Mouse (Mus musculus) stomach, postnatal 0 days (tissue): ENCODE measurements around the gene D930048N14Rik.
"Not testable (repeated sequence)": the region's sequence is repeated elsewhere in the genome, so short reads cannot be mapped to it uniquely, and the experiment has no call there.

Source experiments
- CTCF ChIP-seq: IDR thresholded peaks from 2 replicates; pipeline ENCODE4 v1.5.1; 2016; ENCODE audit warnings: antibody characterized with exemption, low read depth, mild to moderate bottlenecking, moderate library complexity
- EP300 ChIP-seq: optimal IDR thresholded peaks from 2 replicates; pipeline ENCODE3; 2016; ENCODE audit warnings: antibody characterized with exemption

DNA sequence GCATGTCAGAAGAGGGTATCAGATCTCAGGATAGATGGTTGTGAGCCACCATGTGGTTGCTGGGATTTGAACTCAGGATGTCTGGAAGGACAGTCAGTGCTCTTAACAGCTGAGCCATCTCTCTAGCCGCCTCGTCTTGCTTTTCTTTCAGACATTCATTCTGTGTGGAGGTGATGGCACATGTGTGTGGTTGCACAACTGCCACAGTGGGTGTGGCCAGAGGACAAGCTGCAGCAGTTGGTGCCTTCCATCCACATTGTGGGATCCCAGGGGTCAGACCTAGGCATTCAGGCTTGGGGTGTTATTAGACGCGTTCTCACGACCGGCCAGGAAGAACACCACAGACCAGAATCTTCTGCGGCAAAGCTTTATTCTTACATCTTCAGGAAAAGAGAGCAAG lies 14.0 kb downstream of the D930048N14Rik start:
- TF ChIP-seq CTCF, EP300: not testable (repeated sequence)
